Comparison of ENCODE assay signal across 28 mouse cellular contexts in genomic region chr10:67727580-67727979, GRCm38 (mm10).
A peak's percentile ranks its signal among the peaks of the same experiment; 100 is the strongest.
DNase-seq lines count a peak whose midpoint lies in the region; ATAC-seq and TF ChIP-seq lines count a peak whose summit lies in the region.
"Had no signal": no experiment of that assay in that cellular context is flagged by ENCODE, and none has a peak within 500 bp of the region (broad histone marks: within the 10 kb centered on the region; RNA-seq: fewer than 3 reads in every experiment).

No protein-coding gene starts in this region.

- peak; percentile 17 for DNase-seq in CD4-positive helper T cell, adult 2 months (ENCODE audit: low read depth, low spot score)
- no peak for DNase-seq in gastrocnemius, postnatal 4 days (ENCODE audit: low spot score in 2 of 2)
- no peak for DNase-seq in heart, adult 11 months
- no peak for DNase-seq in cerebellum, postnatal 25 days
- DNase-seq: adrenal gland, adult 8-10 months; adrenal gland, postnatal 14 days; adrenal gland, postnatal 36 days; cerebellum, adult 11-12 months; cerebellum, adult 2 months; cerebellum, adult 9-10 months; cerebellum, postnatal 10 days; cerebellum, postnatal 36 days; embryo, embryonic 11 days had no signal

- 95% methylated on average over 4 of the region's 4 CpGs for WGBS in hindbrain, embryonic 16.5 days

- no peak overlapping the region for H3ac ChIP-seq in myocyte (ENCODE audit: control insufficient read depth, insufficient read length)

- H3K4me3 ChIP-seq in myocyte = no peak overlapping the region
- H3K4me3 ChIP-seq in hindbrain, embryonic 16.5 days (ENCODE audit: low read length) = no peak overlapping the region
- H3K4me3 ChIP-seq: embryonic facial prominence, embryonic 13.5 days; embryonic facial prominence, embryonic 15.5 days; erythroblast, embryonic 14.5 days; forebrain, embryonic 10.5 days; forebrain, embryonic 12.5 days had no signal

- ATAC-seq in megakaryocyte, adult 5-6 weeks (ENCODE audit: poor library complexity, severe bottlenecking) = peak; percentile 39
- no peak for ATAC-seq in hindbrain, embryonic 16.5 days
- ATAC-seq: activated CD4-positive, CD25-positive, alpha-beta regulatory T cell, adult 4 months; CD4-positive, CD25-positive, alpha-beta regulatory T cell, adult 4 months; forebrain, embryonic 14.5 days; forebrain, embryonic 16.5 days; Patski had no signal

- H3K27ac ChIP-seq in hindbrain, embryonic 16.5 days (ENCODE audit: low read depth, low read length) = no peak overlapping the region
- H3K27ac ChIP-seq: embryonic facial prominence, embryonic 13.5 days; embryonic facial prominence, embryonic 15.5 days; forebrain, embryonic 10.5 days; forebrain, embryonic 12.5 days had no signal

- H3K27me3 ChIP-seq in myocyte (ENCODE audit: control insufficient read depth, insufficient read depth, insufficient read length) = no peaks in the 10 kb centered on the region
- no peaks in the 10 kb centered on the region for H3K27me3 ChIP-seq in hindbrain, embryonic 16.5 days (replicated peaks; ENCODE audit: control insufficient read depth, insufficient read depth, low read length)
- H3K27me3 ChIP-seq: CH12.LX; embryonic facial prominence, embryonic 13.5 days; embryonic facial prominence, embryonic 15.5 days; Patski had no signal

- H3K36me3 ChIP-seq in myocyte (ENCODE audit: control insufficient read depth, insufficient read depth) = no peaks in the 10 kb centered on the region
- no peaks in the 10 kb centered on the region for H3K36me3 ChIP-seq in hindbrain, embryonic 16.5 days (ENCODE audit: control insufficient read depth, insufficient read depth, low read length)
- H3K36me3 ChIP-seq: embryonic facial prominence, embryonic 13.5 days; embryonic facial prominence, embryonic 15.5 days; forebrain, embryonic 10.5 days; forebrain, embryonic 12.5 days; G1E had no signal

- H3K4me1 ChIP-seq in hindbrain, embryonic 16.5 days (ENCODE audit: control insufficient read depth, insufficient read depth, low read depth, low read length) = no peaks in the 10 kb centered on the region
- H3K4me1 ChIP-seq: embryonic facial prominence, embryonic 13.5 days; embryonic facial prominence, embryonic 15.5 days; forebrain, embryonic 10.5 days; forebrain, embryonic 12.5 days had no signal

- no peaks in the 10 kb centered on the region for H3K9me3 ChIP-seq in hindbrain, embryonic 16.5 days (ENCODE audit: control insufficient read depth, low read length)
- H3K9me3 ChIP-seq: embryonic facial prominence, embryonic 13.5 days; embryonic facial prominence, embryonic 15.5 days; forebrain, embryonic 10.5 days; forebrain, embryonic 12.5 days had no signal

- H3K4me2 ChIP-seq in myocyte (ENCODE audit: low read depth) = peak overlapping the region; percentile 66
- H3K4me2 ChIP-seq in hindbrain, embryonic 16.5 days (ENCODE audit: low read length) = no peak overlapping the region
- H3K4me2 ChIP-seq: embryonic facial prominence, embryonic 13.5 days; embryonic facial prominence, embryonic 15.5 days; forebrain, embryonic 12.5 days had no signal

- no peaks in the 10 kb centered on the region for H3K79me2 ChIP-seq in myocyte (ENCODE audit: control insufficient read depth, insufficient read depth)

- no peak for TF ChIP-seq POLR2A in myocyte (IDR thresholded peaks at IDR 0.05; ENCODE audit: insufficient read length, low read depth)

- no peak overlapping the region for H3K9ac ChIP-seq in hindbrain, embryonic 16.5 days (ENCODE audit: low read depth, low read length)
- H3K9ac ChIP-seq: embryonic facial prominence, embryonic 13.5 days; embryonic facial prominence, embryonic 15.5 days; forebrain, embryonic 12.5 days had no signal

TF ChIP-seq in myocyte, 11 proteins besides CTCF, POLR2A, EP300 and RAD21:
- TF ChIP-seq MYOD1 (IDR thresholded peaks at IDR 0.05; ENCODE audit: control insufficient read depth in 1 of 3, insufficient read length in 2 of 3, low read depth in 2 of 3) (no peak), CEBPB (IDR thresholded peaks at IDR 0.05; ENCODE audit: insufficient read depth, poor library complexity, severe bottlenecking) (peak; percentile 60)
